Mouse (Mus musculus) adrenal gland, postnatal 36 days (tissue): Measurements from ENCODE around the gene Sly. TPM values are rescaled to one million over a fixed set of nuclear protein-coding genes. Genes with fewer than 3 reads are reported as not detected.
"Not testable (repeated sequence)": the region's sequence is repeated elsewhere in the genome, so short reads cannot be mapped to it uniquely, and the experiment has no call there.

ENCODE experiments used
- DNase-seq, 2 experiments: peaks; one replicate each; pipeline ENCODE4 v3.0.0; 2021; ENCODE audit warnings: mixed read lengths in 1 of 2
- long read RNA-seq, 2 experiments: library from polyadenylated mRNA; stranded (forward); transcript quantifications; one replicate each; pipeline ENCODE4 v2.0.0; 2021; ENCODE audit warnings: borderline sequencing depth in 2 of 2
- total RNA-seq, 2 experiments: library from RNA; stranded (reverse); gene quantifications; 2 replicates each; pipeline ENCODE4 v1.2.3; 2021

The Sly gene
- not detected for total RNA-seq
- long read RNA-seq, experiment 1: 0 reads
- long read RNA-seq, experiment 2: 0 reads

DNA sequence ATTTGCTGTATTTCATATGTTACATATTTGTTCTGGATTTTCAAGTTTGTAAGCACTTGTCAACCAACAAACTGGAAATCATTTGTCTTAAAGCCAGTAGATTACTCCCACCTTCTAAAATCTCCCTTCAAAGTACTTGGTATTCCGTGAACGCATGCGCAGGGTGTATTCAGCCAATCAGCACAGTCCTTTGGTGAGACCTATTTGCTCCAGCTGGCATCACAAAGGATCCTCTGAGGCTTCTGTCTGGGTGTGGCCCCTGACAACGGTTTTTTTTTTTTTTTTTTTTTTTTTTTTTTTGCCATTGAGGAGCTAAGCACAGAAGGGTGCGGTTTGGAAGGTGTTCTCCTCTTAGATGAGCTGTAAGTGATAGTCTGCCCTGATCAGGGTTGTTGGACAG lies at the start of gene Sly:
Sly (plus strand) TSS at position 301 of the 400 bp plus-strand sequence.
- not testable (repeated sequence) for DNase-seq
